Mouse (Mus musculus) midbrain, embryonic 12.5 days (tissue): Measurements from ENCODE around the gene Arih2. TPM values are rescaled to one million over a fixed set of nuclear protein-coding genes. Genes with fewer than 3 reads are reported as not detected.

Experiments
- ATAC-seq: fragments of 200-750 bp; cut with Nextera tagmentation; 2 replicates; pipeline ENCODE4 v1.8.0; 2017; ENCODE audit warnings: low read depth, moderate TSS enrichment, moderate library complexity; ENCODE audit not compliant: low FRiP score
- H3K27ac ChIP-seq: fragments of 300-500 bp; sonication (generic); replicated peaks from 2 replicates; pipeline ENCODE4 v1.5.1; 2016; ENCODE audit warnings: mild to moderate bottlenecking
- H3K27me3 ChIP-seq: fragments of 300-500 bp; sonication (generic); 2 replicates; pipeline ENCODE4 v1.6.1; 2016; ENCODE audit warnings: mild to moderate bottlenecking
- H3K36me3 ChIP-seq: fragments of 300-500 bp; sonication (generic); 2 replicates; pipeline ENCODE4 v1.6.1; 2016
- H3K4me1 ChIP-seq: fragments of 300-500 bp; sonication (generic); 2 replicates; pipeline ENCODE4 v1.6.1; 2016
- H3K4me2 ChIP-seq: fragments of 300-500 bp; sonication (generic); replicated peaks from 2 replicates; pipeline ENCODE4 v1.6.1; 2016; ENCODE audit warnings: mild to moderate bottlenecking, moderate library complexity
- H3K4me3 ChIP-seq: fragments of 300-500 bp; sonication (generic); 2 replicates; pipeline ENCODE4 v1.5.1; 2016; ENCODE audit warnings: mild to moderate bottlenecking
- H3K9ac ChIP-seq: fragments of 300-500 bp; sonication (generic); replicated peaks from 2 replicates; pipeline ENCODE4 v1.6.1; 2016; ENCODE audit warnings: mild to moderate bottlenecking, moderate library complexity
- H3K9me3 ChIP-seq: fragments of 300-500 bp; sonication (generic); 2 replicates; pipeline ENCODE4 v1.6.1; 2016; ENCODE audit warnings: mild to moderate bottlenecking
- WGBS: fragments of 180-500 bp; shearing (Covaris S2); methylation state at CpG from one replicate; pipeline ENCODE4 v1.1.7; 2016; 5-methylcytosine and 5-hydroxymethylcytosine counted together
- polyA plus RNA-seq: library from polyadenylated mRNA; unstranded; fragments of >200 nt; fragmentation: Nextera tagmentation; extraction: Ambion mirVana; gene quantifications from 2 replicates; pipeline ENCODE4 v1.2.1, GENCODE M21; 2016

The Arih2 gene
- polyA plus RNA-seq, result 60.3 and 64.8 TPM in 2 replicates

GRCm38 (mm10) chr9:108648611-108649560 is at the start of gene Arih2:
Gene Arih2, minus strand, starts transcription at chr9:108649386.
- H3K4me3 ChIP-seq, result peak within 1 kb of the TSS; percentile 92
- H3K4me1 ChIP-seq, result peaks cover 16% of the 10 kb centered on the region
- no peaks in the 10 kb centered on the region for H3K9me3 ChIP-seq
- H3K36me3 ChIP-seq, result no peaks in the 10 kb centered on the region
- under 1% methylated on average over 109 of the region's 112 CpGs for WGBS
- H3K9ac ChIP-seq, result peak within 1 kb of the TSS; percentile 72
- no peaks in the 10 kb centered on the region for H3K27me3 ChIP-seq
- H3K27ac ChIP-seq, result peak within 1 kb of the TSS; percentile 88
- peak within 1 kb of the TSS; percentile 91 for H3K4me2 ChIP-seq
- peak; percentile 98 for ATAC-seq

DNA sequence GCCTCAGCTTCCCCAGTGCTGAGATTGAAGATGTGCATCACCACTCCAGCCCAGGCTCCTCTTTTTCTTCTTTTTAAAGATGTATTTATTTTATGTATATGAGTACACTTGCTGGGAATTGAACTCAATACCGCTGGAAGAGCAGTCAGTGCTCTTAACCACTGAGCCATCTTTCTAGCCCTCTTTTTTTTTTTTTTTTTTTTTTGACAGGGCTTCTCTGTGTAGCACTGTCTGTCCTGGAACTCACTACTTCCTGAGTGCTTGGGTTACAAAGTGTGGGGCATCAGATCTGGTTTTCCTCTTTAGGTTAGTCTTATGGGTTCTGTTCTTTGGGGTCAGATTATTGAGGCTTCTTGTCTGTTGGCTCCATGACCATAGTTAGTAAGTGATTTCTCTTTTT is 45.3 kb upstream of the Arih2 start:
- Histone ChIP-seq H3K4me3 (no peak overlapping the region), H3K4me2 (peak overlapping the region; percentile 81)

DNA sequence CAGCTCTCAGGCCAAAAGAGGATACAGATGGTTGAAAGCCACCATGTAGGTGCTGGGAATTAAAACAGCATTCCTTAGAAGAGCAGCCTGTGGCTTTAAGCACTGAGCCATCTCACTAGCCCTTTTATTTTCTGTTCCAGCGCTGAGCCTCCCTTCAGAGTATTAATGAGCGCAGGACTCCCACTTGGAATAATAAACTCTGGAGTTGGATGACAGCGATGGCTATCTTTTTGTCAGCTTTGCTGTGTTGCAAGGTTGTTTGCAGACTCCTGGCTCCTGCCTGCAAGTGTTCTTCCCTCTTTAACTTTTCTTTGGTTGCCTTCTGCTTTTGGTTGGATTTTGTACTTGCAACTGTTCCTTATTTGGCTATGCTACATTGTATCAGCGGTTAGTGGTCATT is 44.8 kb upstream of the Arih2 start:
- H3K27ac ChIP-seq, result no peak overlapping the region
- H3K27me3 ChIP-seq, result peaks cover 17% of the 10 kb centered on the region
- H3K4me2 ChIP-seq, result peak overlapping the region; percentile 81
- peaks cover 37% of the 10 kb centered on the region for H3K4me1 ChIP-seq
- no peak for ATAC-seq
- no peaks in the 10 kb centered on the region for H3K36me3 ChIP-seq
- 0 out of 2 replicates have a peak overlapping the region, but pooled peaks have one; percentile 10 for H3K4me3 ChIP-seq
- no peak overlapping the region for H3K9ac ChIP-seq
- no peaks in the 10 kb centered on the region for H3K9me3 ChIP-seq
- WGBS, result 72% methylated on average over 4 of the region's 4 CpGs

More for the DNA sequence above, 45.3 kb upstream of the Arih2 start:
- H3K9me3 ChIP-seq, result no peaks in the 10 kb centered on the region
- H3K9ac ChIP-seq, result no peak overlapping the region
- no peak for ATAC-seq
- no peaks in the 10 kb centered on the region for H3K36me3 ChIP-seq
- H3K27ac ChIP-seq, result no peak overlapping the region
- peaks cover 31% of the 10 kb centered on the region for H3K4me1 ChIP-seq
- H3K27me3 ChIP-seq, result peaks cover 17% of the 10 kb centered on the region
- WGBS, result 89% methylated on average over 1 of the region's 1 CpGs

GRCm38 (mm10) chr9:108692226-108693041 is 43.2 kb upstream of the Arih2 start:
- Histone ChIP-seq H3K4me1 (peaks cover 45% of the 10 kb centered on the region), H3K9me3 (no peaks in the 10 kb centered on the region), H3K4me3 (peak overlapping the region; percentile 81), H3K4me2 (peak overlapping the region; percentile 81), H3K27me3 (peaks cover 17% of the 10 kb centered on the region), H3K36me3 (no peaks in the 10 kb centered on the region), H3K9ac (peak overlapping the region; percentile 78), H3K27ac (peak overlapping the region; percentile 76)
- peak; percentile 62 for ATAC-seq
- under 1% methylated on average over 92 of the region's 92 CpGs for WGBS

DNA sequence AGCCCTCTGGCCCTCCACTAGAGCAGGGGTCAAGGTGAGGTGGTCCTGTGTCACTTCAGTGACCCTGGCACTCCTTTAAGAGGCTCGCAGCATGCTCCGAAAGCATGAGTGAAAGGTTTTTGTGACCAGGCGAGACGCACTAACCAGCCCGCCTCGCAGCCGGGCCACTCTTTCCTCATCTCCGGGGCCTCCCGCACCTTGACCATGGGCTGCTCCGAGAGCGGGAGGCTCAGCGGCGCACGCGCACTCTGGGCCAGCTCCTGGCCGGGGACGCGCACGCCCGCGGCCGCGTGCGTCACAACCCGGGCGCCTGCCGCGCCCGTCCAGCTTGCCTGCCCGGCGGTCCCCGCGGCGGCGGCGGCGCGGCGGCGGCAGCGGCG is 42.6 kb upstream of the Arih2 start:
- Histone ChIP-seq H3K4me2 (peak overlapping the region; percentile 81), H3K4me1 (peaks cover 50% of the 10 kb centered on the region), H3K4me3 (peak overlapping the region; percentile 81), H3K9me3 (no peaks in the 10 kb centered on the region), H3K36me3 (no peaks in the 10 kb centered on the region), H3K27ac (peak overlapping the region; percentile 76), H3K9ac (peak overlapping the region; percentile 78), H3K27me3 (peaks cover 17% of the 10 kb centered on the region)
- peak; percentile 84 for ATAC-seq
- WGBS, result 1% methylated on average over 23 of the region's 42 CpGs

GRCm38 (mm10) chr9:108691371-108691770 is 42.2 kb upstream of the Arih2 start:
- Histone ChIP-seq H3K4me1 (peaks cover 54% of the 10 kb centered on the region), H3K27ac (peak overlapping the region; percentile 76)
- WGBS, result 73% methylated on average over 8 of the region's 8 CpGs

GRCm38 (mm10) chr9:108690914-108691313 is 41.7 kb upstream of the Arih2 start:
- 88% methylated on average over 6 of the region's 6 CpGs for WGBS
- H3K27ac ChIP-seq, result no peak overlapping the region
- no peak overlapping the region for H3K4me3 ChIP-seq
- no peak overlapping the region for H3K4me2 ChIP-seq
- H3K27me3 ChIP-seq, result peaks cover 17% of the 10 kb centered on the region
- peaks cover 58% of the 10 kb centered on the region for H3K4me1 ChIP-seq
- no peak for ATAC-seq
- H3K9ac ChIP-seq, result no peak overlapping the region
- no peaks in the 10 kb centered on the region for H3K36me3 ChIP-seq
- no peaks in the 10 kb centered on the region for H3K9me3 ChIP-seq

More at GRCm38 (mm10) chr9:108691371-108691770, 42.2 kb upstream of the Arih2 start:
- no peak for ATAC-seq
- Histone ChIP-seq H3K36me3 (no peaks in the 10 kb centered on the region), H3K9me3 (no peaks in the 10 kb centered on the region), H3K9ac (peak overlapping the region; percentile 78; the same call in 1 of the 2 replicates), H3K4me3 (peak overlapping the region; percentile 81), H3K4me2 (peak overlapping the region; percentile 81), H3K27me3 (peaks cover 17% of the 10 kb centered on the region)

GRCm38 (mm10) chr9:108689993-108690392 is 40.8 kb upstream of the Arih2 start:
- ATAC-seq, result no peak
- peaks cover 57% of the 10 kb centered on the region for H3K4me1 ChIP-seq
- no peak overlapping the region for H3K27ac ChIP-seq
- H3K9ac ChIP-seq, result no peak overlapping the region
- H3K4me2 ChIP-seq, result no peak overlapping the region
- WGBS, result 83% methylated on average over 1 of the region's 1 CpGs
- no peaks in the 10 kb centered on the region for H3K9me3 ChIP-seq
- H3K27me3 ChIP-seq, result peaks cover 17% of the 10 kb centered on the region
- no peaks in the 10 kb centered on the region for H3K36me3 ChIP-seq
- H3K4me3 ChIP-seq, result no peak overlapping the region

DNA sequence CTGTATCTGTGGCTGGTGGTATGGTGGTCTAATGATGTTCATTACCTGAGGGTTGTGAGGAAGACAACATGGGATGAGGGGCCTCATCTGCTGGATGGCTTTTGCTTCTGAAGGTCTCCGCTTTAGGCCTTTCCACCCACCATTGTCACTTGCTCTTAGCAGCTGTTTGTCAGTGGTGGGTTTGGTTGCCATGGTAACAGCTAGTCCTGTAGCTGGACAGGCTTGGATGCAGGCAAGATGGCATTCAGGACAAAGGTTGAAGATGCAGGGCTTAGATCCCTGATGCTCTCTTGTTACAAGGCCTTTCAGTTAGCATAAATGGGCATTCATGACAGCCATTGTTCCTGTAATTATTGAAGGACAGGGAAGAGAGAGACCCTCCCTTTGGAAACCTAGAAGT is 39.9 kb upstream of the Arih2 start, which contains the start of gene Prkar2a:
Gene Prkar2a, plus strand, starts transcription at position 209 of the 400 bp plus-strand sequence.
- Histone ChIP-seq H3K9ac (no peak within 1 kb of the TSS), H3K27ac (peak within 1 kb of the TSS; percentile 71), H3K27me3 (peaks cover 17% of the 10 kb centered on the region), H3K4me2 (peak within 1 kb of the TSS; percentile 9; the same call in 1 of the 2 replicates), H3K4me3 (no peak within 1 kb of the TSS), H3K4me1 (peaks cover 49% of the 10 kb centered on the region), H3K36me3 (no peaks in the 10 kb centered on the region), H3K9me3 (no peaks in the 10 kb centered on the region)
- no peak for ATAC-seq
- WGBS, result 13% methylated on average over 1 of the region's 1 CpGs

GRCm38 (mm10) chr9:108688451-108688850 is 39.3 kb upstream of the Arih2 start:
- no peaks in the 10 kb centered on the region for H3K9me3 ChIP-seq
- no peak overlapping the region for H3K27ac ChIP-seq
- H3K27me3 ChIP-seq, result peaks cover 17% of the 10 kb centered on the region
- no peak overlapping the region for H3K4me3 ChIP-seq
- 71% methylated on average over 9 of the region's 9 CpGs for WGBS
- ATAC-seq, result no peak
- no peak overlapping the region for H3K9ac ChIP-seq
- no peak overlapping the region for H3K4me2 ChIP-seq
- H3K4me1 ChIP-seq, result peaks cover 44% of the 10 kb centered on the region
- peaks cover 1% of the 10 kb centered on the region; the same call in 1 of the 2 replicates for H3K36me3 ChIP-seq

GRCm38 (mm10) chr9:108687686-108688085 is 38.5 kb upstream of the Arih2 start:
- H3K9ac ChIP-seq, result no peak overlapping the region

More at GRCm38 (mm10) chr9:108687686-108688085, 38.5 kb upstream of the Arih2 start:
- Histone ChIP-seq H3K9me3 (no peaks in the 10 kb centered on the region), H3K4me3 (no peak overlapping the region), H3K36me3 (peaks cover 9% of the 10 kb centered on the region), H3K4me1 (peaks cover 38% of the 10 kb centered on the region), H3K27me3 (peaks cover 17% of the 10 kb centered on the region), H3K27ac (no peak overlapping the region), H3K4me2 (no peak overlapping the region)
- 64% methylated on average over 2 of the region's 2 CpGs for WGBS
- no peak for ATAC-seq
